Mouse (Mus musculus) lung, embryonic 15.5 days (tissue): ENCODE results near the gene Evc. TPM values are rescaled to one million over a fixed set of nuclear protein-coding genes. Genes with fewer than 3 reads are reported as not detected.

Experiments
- ATAC-seq: fragments of 200-750 bp; cut with Nextera tagmentation; 2 replicates; pipeline ENCODE4 v1.8.0; 2017; ENCODE audit warnings: moderate number of reproducible peaks, borderline replicate concordance; ENCODE audit not compliant: low FRiP score, low TSS enrichment; ENCODE audit errors: extremely low read depth
- H3K27ac ChIP-seq: fragments of 300-500 bp; sonication (generic); 2 replicates; pipeline ENCODE4 v1.5.1; 2015; ENCODE audit warnings: moderate library complexity, mild to moderate bottlenecking, inconsistent platforms
- H3K27me3 ChIP-seq: fragments of 300-500 bp; sonication (generic); 2 replicates; pipeline ENCODE4 v1.6.1; 2015; ENCODE audit warnings: inconsistent platforms
- H3K36me3 ChIP-seq: fragments of 300-500 bp; sonication (generic); 2 replicates; pipeline ENCODE4 v1.6.1; 2015; ENCODE audit warnings: inconsistent platforms
- H3K4me1 ChIP-seq: fragments of 300-500 bp; sonication (generic); 2 replicates; pipeline ENCODE4 v1.6.1; 2015; ENCODE audit warnings: inconsistent platforms
- H3K4me2 ChIP-seq: fragments of 300-500 bp; sonication (generic); 2 replicates; pipeline ENCODE4 v1.6.1; 2015; ENCODE audit warnings: inconsistent platforms, mild to moderate bottlenecking, moderate library complexity
- H3K4me3 ChIP-seq: fragments of 300-500 bp; sonication (generic); 2 replicates; pipeline ENCODE4 v1.5.1; 2015; ENCODE audit warnings: mild to moderate bottlenecking, inconsistent platforms
- H3K9ac ChIP-seq: fragments of 300-500 bp; sonication (generic); 2 replicates; pipeline ENCODE4 v1.6.1; 2015; ENCODE audit warnings: inconsistent platforms
- H3K9me3 ChIP-seq: fragments of 300-500 bp; sonication (generic); 2 replicates; pipeline ENCODE4 v1.6.1; 2016; ENCODE audit warnings: inconsistent platforms
- WGBS: fragments of 180-500 bp; shearing (Covaris S2); methylation state at CpG from one replicate; pipeline ENCODE4 v1.1.7; 2015; 5-methylcytosine and 5-hydroxymethylcytosine counted together
- polyA plus RNA-seq: library from polyadenylated mRNA; unstranded; fragments of >200 nt; fragmentation: Nextera tagmentation; extraction: Ambion mirVana; gene quantifications from 2 replicates; pipeline ENCODE4 v1.2.1, GENCODE M21; 2015

Gene Evc
- polyA plus RNA-seq, 1 experiment from 2014 or later, result 19.8 TPM

DNA sequence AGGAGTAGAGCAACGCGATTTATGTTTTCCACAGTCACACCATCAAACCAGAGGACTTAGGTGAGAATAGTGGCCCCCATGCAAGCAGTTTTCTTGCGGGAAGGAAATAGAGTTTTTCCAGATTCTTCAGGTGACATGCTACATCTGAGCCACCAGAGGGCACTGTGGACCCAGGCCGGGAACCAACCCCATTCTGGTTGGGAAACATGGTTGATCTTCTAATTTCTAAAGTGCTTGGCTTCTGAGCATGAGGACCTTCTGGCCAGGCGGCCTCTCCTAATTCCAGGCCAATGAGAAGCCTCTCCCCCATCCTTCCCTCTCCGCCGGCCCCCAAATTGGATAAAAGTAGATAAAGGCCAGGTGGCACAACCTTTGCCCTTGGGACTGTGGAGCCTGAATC is 38.3 kb downstream of the Evc start:
- no peak overlapping the region for H3K4me2 ChIP-seq

DNA sequence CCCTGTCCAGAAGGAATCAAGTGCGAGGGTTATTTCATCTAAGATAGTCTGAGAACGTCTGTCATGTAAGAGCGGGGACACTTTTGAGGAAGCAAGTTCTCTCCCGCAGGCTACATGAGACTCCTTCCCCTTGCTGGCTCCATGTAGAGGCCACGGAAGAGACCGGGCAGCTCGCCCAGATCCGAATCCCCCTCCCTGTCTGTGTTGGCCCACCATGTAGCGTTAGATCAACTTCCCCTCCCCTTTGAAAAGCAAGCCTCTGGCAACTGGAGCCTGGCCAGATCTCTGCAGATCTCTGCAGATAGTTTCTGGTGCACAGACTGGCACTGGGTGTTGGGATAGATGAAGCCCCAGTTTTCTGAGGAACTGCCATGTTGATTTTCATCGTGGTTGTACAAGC is 40.0 kb downstream of the Evc start:
- no peaks in the 10 kb centered on the region for H3K27me3 ChIP-seq
- H3K9me3 ChIP-seq, result no peaks in the 10 kb centered on the region
- no peaks in the 10 kb centered on the region for H3K36me3 ChIP-seq
- no peak overlapping the region for H3K4me2 ChIP-seq
- peak; percentile 28; the same call in 1 of the 2 replicates for ATAC-seq
- no peak overlapping the region for H3K4me3 ChIP-seq
- H3K27ac ChIP-seq, result no peak overlapping the region
- H3K4me1 ChIP-seq, result no peaks in the 10 kb centered on the region
- 44% methylated on average over 10 of the region's 10 CpGs for WGBS
- H3K9ac ChIP-seq, result no peak overlapping the region

More for the DNA sequence above, 38.3 kb downstream of the Evc start:
- ATAC-seq, result no peak
- Histone ChIP-seq H3K27ac (no peak overlapping the region), H3K36me3 (no peaks in the 10 kb centered on the region), H3K9ac (no peak overlapping the region), H3K4me1 (no peaks in the 10 kb centered on the region), H3K27me3 (no peaks in the 10 kb centered on the region), H3K4me3 (no peak overlapping the region), H3K9me3 (no peaks in the 10 kb centered on the region)
- WGBS, result 18% methylated on average over 7 of the region's 7 CpGs

DNA sequence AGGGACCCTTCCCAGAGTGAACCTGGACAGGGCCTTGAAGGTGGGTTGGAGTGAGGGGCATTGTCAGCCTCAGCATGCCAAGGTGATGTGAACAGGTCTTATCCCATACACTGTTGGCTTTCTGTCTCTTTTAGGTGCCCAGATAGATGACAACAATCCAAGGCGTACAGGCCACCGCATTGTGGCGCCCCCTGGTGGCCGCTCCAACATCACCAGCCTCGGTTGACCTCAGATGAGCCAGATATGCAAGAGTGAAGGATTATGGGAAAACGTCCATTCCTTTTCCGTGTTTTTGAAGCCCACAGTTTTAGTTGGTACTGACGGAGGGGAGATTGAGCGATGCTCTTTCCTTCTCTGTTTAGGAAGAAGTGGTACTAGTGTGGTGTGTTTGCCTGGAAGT is 45.7 kb downstream of the Evc start:
- H3K27ac ChIP-seq, result no peak overlapping the region
- no peak overlapping the region for H3K4me2 ChIP-seq
- no peaks in the 10 kb centered on the region for H3K4me1 ChIP-seq
- H3K36me3 ChIP-seq, result no peaks in the 10 kb centered on the region
- H3K27me3 ChIP-seq, result no peaks in the 10 kb centered on the region
- no peaks in the 10 kb centered on the region for H3K9me3 ChIP-seq
- H3K4me3 ChIP-seq, result no peak overlapping the region
- no peak for ATAC-seq
- no peak overlapping the region for H3K9ac ChIP-seq
- 54% methylated on average over 9 of the region's 9 CpGs for WGBS

DNA sequence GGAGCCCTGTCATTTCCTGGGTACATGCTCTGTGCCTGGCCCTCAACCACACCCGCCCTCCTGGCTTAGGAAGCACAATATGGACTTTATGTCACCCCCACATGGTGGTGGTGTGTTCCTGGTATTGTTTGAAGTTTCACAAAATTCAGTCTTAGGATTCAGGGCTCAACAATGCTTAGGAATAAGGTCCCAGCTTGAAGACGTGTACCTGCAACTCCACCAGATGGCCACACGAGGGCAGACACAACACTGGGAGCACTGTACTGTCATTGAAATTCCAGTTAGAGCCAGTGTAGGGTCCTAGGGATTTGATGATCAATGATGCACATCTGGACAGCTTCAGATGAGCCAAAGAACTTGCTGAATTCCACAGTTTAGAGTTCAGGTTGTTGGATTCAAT is 47.5 kb downstream of the Evc start:
- no peak overlapping the region for H3K4me3 ChIP-seq
- H3K4me1 ChIP-seq, result no peaks in the 10 kb centered on the region
- H3K27ac ChIP-seq, result no peak overlapping the region
- H3K4me2 ChIP-seq, result no peak overlapping the region
- no peaks in the 10 kb centered on the region for H3K27me3 ChIP-seq
- H3K36me3 ChIP-seq, result no peaks in the 10 kb centered on the region
- no peaks in the 10 kb centered on the region for H3K9me3 ChIP-seq
- 14% methylated on average over 3 of the region's 3 CpGs for WGBS
- no peak overlapping the region for H3K9ac ChIP-seq
- ATAC-seq, result no peak

GRCm38 (mm10) chr5:37288374-37288773 is 48.3 kb downstream of the Evc start:
- 67% methylated on average over 3 of the region's 3 CpGs for WGBS
- H3K27me3 ChIP-seq, result no peaks in the 10 kb centered on the region
- H3K9me3 ChIP-seq, result no peaks in the 10 kb centered on the region
- no peak overlapping the region for H3K27ac ChIP-seq
- H3K36me3 ChIP-seq, result no peaks in the 10 kb centered on the region
- no peak for ATAC-seq
- H3K9ac ChIP-seq, result no peak overlapping the region
- no peaks in the 10 kb centered on the region for H3K4me1 ChIP-seq
- no peak overlapping the region for H3K4me3 ChIP-seq
- no peak overlapping the region for H3K4me2 ChIP-seq

- no peaks in the 10 kb centered on the region for H3K36me3 ChIP-seq
- no peak overlapping the region for H3K9ac ChIP-seq
- H3K27ac ChIP-seq, result no peak overlapping the region
- no peaks in the 10 kb centered on the region for H3K4me1 ChIP-seq
- 86% methylated on average over 11 of the region's 11 CpGs for WGBS
- H3K27me3 ChIP-seq, result no peaks in the 10 kb centered on the region
- H3K4me2 ChIP-seq, result no peak overlapping the region
- ATAC-seq, result no peak
- no peak overlapping the region for H3K4me3 ChIP-seq
- no peaks in the 10 kb centered on the region for H3K9me3 ChIP-seq
These were observed 55.7 kb downstream of the Evc start for GRCm38 (mm10) chr5:37281021-37281420.

- H3K4me2 ChIP-seq, result no peak overlapping the region
- H3K9me3 ChIP-seq, result no peaks in the 10 kb centered on the region
- no peak for ATAC-seq
- no peaks in the 10 kb centered on the region for H3K36me3 ChIP-seq
- no peaks in the 10 kb centered on the region for H3K4me1 ChIP-seq
- H3K27me3 ChIP-seq, result no peaks in the 10 kb centered on the region
- H3K27ac ChIP-seq, result no peak overlapping the region
- H3K9ac ChIP-seq, result no peak overlapping the region
- 71% methylated on average over 6 of the region's 6 CpGs for WGBS
- no peak overlapping the region for H3K4me3 ChIP-seq
These were observed 72.9 kb downstream of the Evc start for GRCm38 (mm10) chr5:37263816-37264215.

DNA sequence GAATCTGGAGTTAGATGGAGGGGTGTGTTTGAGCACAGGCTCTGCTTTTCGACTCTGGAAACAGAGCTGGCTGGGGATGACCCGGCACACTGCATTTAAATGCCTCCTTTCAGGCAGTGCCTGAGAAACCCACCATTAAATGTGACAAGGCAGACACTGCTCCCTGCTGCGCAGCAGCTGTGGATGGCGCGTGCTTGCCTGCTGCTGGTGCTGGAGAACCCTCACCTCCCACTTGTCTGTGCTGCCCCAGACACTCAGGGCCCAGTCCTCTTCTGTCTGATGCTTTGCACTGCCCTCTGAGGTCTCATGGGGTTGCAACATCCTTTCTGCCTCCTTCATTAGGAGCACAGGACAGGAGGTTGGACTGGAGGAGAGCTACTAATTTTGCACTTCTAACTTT is 75.0 kb downstream of the Evc start:
- Histone ChIP-seq H3K9ac (no peak overlapping the region), H3K4me3 (no peak overlapping the region), H3K4me1 (no peaks in the 10 kb centered on the region), H3K9me3 (no peaks in the 10 kb centered on the region), H3K27ac (no peak overlapping the region), H3K27me3 (no peaks in the 10 kb centered on the region), H3K4me2 (no peak overlapping the region), H3K36me3 (no peaks in the 10 kb centered on the region)
- WGBS, result 74% methylated on average over 5 of the region's 5 CpGs
- no peak for ATAC-seq

- WGBS, result 38% methylated on average over 5 of the region's 5 CpGs
- H3K9ac ChIP-seq, result no peak overlapping the region
- no peak for ATAC-seq
These were observed 79.5 kb downstream of the Evc start for GRCm38 (mm10) chr5:37257243-37257642.

GRCm38 (mm10) chr5:37256823-37257222 is 79.9 kb downstream of the Evc start:
- Histone ChIP-seq H3K9ac (no peak overlapping the region), H3K4me2 (no peak overlapping the region), H3K27ac (no peak overlapping the region), H3K4me3 (no peak overlapping the region), H3K4me1 (no peaks in the 10 kb centered on the region), H3K27me3 (no peaks in the 10 kb centered on the region), H3K9me3 (no peaks in the 10 kb centered on the region), H3K36me3 (no peaks in the 10 kb centered on the region)
- WGBS, result 61% methylated on average over 7 of the region's 7 CpGs
- no peak for ATAC-seq

More at GRCm38 (mm10) chr5:37257243-37257642, 79.5 kb downstream of the Evc start:
- Histone ChIP-seq H3K4me1 (no peaks in the 10 kb centered on the region), H3K27me3 (no peaks in the 10 kb centered on the region), H3K4me3 (no peak overlapping the region), H3K36me3 (no peaks in the 10 kb centered on the region), H3K4me2 (no peak overlapping the region), H3K9me3 (no peaks in the 10 kb centered on the region), H3K27ac (no peak overlapping the region)

GRCm38 (mm10) chr5:37254523-37254922 is 82.2 kb downstream of the Evc start:
- Histone ChIP-seq H3K36me3 (no peaks in the 10 kb centered on the region), H3K27ac (no peak overlapping the region), H3K9ac (no peak overlapping the region), H3K27me3 (no peaks in the 10 kb centered on the region), H3K4me3 (no peak overlapping the region), H3K4me1 (no peaks in the 10 kb centered on the region), H3K9me3 (no peaks in the 10 kb centered on the region), H3K4me2 (no peak overlapping the region)
- ATAC-seq, result no peak
- WGBS, result 84% methylated on average over 4 of the region's 4 CpGs

DNA sequence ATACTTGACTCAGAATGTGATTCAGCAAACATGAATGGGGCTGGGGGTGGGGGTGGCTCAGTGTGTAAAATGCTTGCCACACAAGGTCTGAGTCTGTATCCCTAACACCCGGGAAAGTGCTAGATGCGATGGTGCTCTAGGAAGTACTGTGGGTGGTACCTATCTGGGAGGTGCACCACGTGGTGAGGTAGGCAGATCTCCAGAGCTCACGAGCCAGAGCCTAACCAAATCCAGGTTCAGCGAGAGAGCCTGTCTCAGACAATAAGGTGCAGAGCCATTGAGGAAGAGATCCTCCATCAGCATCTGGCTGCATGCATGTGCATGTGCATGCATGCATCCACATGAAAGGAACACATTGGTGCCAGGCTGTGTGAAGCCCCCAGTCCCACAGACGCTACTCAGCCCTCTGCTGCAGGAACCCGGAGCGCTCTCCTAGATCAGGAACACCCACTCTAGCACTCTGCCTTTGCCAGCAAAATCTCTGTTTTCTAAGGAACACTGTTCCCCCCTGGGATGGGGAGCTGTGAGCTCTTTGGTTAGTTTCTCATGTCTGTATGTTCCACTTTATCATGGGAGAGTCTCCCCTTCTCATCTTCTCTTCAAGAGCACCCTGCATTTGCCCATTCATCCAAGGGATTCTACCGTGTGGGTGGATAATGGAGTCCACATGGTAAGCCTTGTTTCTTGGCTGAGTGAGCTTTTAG is 84.4 kb downstream of the Evc start:
- Histone ChIP-seq H3K4me3 (no peak overlapping the region), H3K36me3 (no peaks in the 10 kb centered on the region), H3K27ac (no peak overlapping the region), H3K9me3 (no peaks in the 10 kb centered on the region), H3K4me1 (no peaks in the 10 kb centered on the region), H3K27me3 (peaks cover 8% of the 10 kb centered on the region), H3K9ac (no peak overlapping the region), H3K4me2 (no peak overlapping the region)
- no peak for ATAC-seq
- 74% methylated on average over 9 of the region's 9 CpGs for WGBS

DNA sequence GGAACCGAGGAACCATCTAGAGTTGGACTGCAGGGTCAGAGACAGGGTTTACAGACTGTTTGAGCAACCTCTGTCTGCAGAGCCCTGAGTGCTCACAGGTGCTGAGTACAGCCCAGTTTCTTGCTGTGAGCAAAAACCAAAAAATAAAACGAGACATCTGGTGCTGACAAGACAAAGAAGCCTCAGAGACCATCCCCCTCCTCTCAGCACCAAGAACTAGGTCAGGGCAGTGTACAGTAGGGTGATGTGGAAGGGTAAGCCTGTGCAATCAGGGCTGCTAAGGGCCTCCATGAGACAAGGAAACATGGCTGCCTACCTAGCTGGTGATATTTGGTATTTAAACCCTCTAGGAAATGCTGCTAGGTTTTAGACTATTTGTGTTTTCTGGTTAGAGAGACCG is 85.1 kb downstream of the Evc start:
- H3K9ac ChIP-seq, result no peak overlapping the region
- no peaks in the 10 kb centered on the region for H3K36me3 ChIP-seq
- ATAC-seq, result no peak
- no peaks in the 10 kb centered on the region for H3K9me3 ChIP-seq
- 55% methylated on average over 3 of the region's 3 CpGs for WGBS
- H3K4me2 ChIP-seq, result no peak overlapping the region
- no peak overlapping the region for H3K27ac ChIP-seq
- no peaks in the 10 kb centered on the region for H3K4me1 ChIP-seq
- peaks cover 12% of the 10 kb centered on the region for H3K27me3 ChIP-seq
- no peak overlapping the region for H3K4me3 ChIP-seq
